Mouse (Mus musculus): ENCODE results near the gene Dusp6.

Gene Dusp6

DNA sequence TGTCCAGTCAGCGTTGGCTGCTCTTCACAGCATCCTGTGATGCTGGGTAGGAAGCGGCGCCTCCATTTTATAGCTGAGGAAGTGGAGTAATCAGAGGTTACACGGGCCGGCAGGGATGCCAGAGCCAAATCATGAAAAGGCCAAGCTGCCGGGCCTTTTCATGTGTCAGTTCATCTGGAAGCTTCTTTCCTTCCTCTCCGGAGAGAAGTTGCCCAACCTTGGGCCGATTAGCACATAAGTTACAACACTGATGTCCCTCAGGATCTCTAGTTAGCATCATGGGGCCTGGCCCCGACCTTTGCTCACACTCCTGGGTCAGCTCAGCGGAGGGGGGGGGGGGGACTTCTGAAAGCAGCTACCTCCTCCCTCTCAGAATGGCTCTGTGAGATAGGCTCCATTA, 7.4 kb downstream of the Dusp6 start:
- DNase-seq (ENCODE audit: extremely low read depth, low read depth) = no peak

DNA sequence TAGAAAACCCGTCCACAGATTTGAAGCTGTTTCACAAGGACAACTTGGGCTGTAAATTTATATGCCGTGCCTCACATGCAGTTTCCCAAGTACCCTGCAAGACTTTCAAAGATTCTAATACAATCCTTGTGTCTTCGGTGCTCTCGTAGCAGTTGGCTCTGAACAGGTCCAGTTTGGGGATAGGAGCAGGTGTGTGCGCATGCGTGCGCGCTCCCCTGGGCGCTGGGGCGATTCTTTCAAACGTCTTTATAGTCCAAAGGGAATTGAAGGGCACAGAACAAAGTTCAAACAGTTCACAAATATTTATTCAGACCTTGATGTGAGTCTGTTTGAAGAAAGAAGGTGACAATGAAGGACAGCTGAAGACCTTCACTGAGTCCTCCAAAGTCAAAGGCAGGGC, 8.0 kb downstream of the Dusp6 start:
- DNase-seq (ENCODE audit: extremely low read depth, low read depth) = no peak

DNA sequence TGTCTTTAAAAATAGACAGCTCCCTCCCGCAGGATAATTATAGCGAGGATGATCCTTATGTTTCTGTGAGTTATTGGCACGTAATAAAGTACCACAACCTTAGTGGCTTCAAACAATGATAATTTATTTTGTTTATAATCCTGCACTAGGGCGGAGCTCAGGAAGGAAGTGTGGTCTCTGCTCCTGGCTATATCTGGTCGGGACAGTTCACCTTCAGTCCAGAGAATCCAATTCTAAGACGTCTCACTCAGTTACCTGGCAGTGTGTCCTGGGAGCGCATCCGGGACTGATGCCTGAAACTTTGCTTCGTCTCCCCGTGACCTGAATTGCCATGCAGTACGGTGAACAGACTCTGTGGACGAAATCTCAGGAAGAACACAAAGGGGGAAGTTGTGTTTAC, 10.0 kb downstream of the Dusp6 start:
- no peak for DNase-seq (ENCODE audit: extremely low read depth, low read depth)

DNA sequence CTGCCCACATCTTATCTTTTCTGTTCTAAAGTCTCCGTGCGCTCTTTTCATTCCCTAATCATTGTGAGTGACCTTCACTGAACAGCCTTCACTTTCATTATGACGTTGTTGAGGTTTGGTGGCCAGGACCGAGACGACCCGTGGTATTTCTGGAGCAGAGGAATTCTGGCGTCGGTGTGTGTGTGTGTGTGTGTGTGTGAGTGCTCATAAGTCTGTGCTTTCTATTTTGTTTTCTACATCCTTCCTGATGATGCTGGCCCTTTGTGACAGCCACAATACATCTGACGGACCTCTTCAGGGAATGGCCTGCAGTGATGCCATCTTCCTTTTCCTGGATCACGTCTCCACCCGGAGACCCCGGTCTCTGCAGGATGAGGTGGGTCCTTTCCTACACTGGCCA, 11.6 kb downstream of the Dusp6 start:
- DNase-seq (ENCODE audit: extremely low read depth, low read depth) = no peak

DNA sequence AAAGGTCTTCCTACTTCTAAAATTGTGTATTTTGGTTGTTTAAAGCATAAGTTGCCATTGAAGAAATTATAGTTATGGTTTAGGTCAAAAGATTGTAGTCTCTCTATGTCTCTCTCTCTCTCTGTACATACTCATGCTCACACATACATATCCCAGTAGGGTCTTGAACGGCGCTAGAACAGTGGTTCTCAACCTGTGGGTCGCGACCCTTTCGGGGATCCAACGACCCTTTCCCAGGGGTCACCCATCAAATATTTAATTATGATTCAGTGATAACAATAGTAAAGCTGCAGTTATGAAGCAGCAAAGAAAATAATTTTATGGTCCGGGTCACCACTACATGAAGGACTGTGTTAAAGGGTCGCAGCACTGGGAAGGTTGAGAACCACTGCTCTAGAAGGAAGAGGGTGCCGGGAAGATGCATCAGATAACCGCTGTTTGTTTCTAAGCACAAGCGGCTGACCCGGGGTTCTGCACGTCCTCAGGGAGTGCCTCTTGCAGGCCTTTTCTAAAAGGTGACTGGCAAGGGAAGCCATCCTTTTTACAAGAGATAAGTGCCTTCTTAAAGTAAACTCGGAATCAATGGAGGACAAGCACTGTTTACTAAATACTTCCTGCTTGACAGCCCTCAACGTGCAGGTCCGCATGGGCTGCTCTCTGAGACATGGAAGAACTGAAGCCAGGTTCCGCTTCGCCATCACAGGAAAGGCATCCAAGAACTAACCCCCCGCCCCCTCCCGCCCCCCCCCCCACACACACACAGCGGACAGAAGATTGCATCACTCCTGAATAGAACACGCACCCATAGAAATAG, 16.2 kb downstream of the Dusp6 start:
- DNase-seq (ENCODE audit: extremely low read depth, low read depth) = no peak

DNA sequence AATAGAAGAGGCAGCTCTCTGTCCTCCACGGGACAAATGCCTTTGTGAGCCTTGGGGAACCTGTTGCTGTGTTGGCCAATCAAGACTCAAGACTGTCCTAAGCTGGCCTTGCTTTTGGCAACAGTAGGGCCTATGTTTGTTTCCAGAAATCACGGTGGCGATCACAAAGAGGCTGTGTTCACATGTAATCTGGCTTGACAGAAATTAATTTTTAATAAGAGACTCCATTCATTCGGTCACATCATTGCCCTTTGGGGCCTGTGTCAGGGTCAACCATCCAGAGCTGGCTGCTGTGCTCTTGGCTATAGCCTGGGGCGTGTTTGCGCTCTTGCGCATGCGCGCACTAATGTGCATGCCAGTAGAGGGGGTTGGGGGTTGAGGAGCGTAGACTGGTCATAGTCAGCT, 21.0 kb downstream of the Dusp6 start:
- DNase-seq (ENCODE audit: extremely low read depth, low read depth) = no peak

DNA sequence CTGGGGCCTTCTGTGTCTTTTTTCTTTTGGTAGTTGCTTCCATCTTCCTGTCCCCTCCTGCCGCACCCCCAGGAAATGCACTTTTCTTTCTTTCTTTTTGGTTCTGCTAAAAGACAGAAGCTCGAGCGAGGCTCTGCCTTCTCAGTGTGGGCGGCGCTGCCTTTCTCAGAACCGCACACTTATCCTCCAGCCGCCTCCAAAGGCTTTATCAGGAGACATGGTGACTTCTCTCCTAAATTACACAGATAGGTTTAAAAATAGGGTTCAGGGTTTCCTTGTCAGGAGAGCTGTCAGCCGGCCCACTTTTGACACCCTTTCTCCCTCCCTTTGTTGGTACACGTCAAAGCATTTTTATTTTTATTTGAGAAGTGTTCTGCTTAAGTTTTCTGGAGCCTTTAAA, 21.9 kb downstream of the Dusp6 start:
- peak; percentile 47 for DNase-seq (ENCODE audit: extremely low read depth, low read depth)

DNA sequence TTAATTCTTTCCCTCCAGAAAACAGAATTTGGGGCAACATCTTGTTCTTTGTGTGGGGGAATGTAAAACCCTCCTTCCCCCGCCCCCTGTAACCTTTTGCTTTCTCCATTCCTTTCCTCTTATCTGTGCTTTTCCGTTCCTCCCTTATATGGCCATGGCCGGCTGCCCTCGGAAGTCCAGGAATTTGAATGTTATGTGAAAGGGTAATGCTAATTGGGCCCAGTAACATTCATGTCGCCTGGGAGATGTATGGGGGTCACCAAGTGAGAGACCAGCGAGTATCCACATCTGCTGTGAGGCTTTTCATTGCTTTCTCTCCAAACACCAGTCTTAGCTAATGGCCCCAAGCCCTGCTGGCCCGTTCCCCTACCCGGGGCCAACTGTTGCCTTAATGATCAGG, 22.7 kb downstream of the Dusp6 start:
- no peak for DNase-seq (ENCODE audit: extremely low read depth, low read depth)

DNA sequence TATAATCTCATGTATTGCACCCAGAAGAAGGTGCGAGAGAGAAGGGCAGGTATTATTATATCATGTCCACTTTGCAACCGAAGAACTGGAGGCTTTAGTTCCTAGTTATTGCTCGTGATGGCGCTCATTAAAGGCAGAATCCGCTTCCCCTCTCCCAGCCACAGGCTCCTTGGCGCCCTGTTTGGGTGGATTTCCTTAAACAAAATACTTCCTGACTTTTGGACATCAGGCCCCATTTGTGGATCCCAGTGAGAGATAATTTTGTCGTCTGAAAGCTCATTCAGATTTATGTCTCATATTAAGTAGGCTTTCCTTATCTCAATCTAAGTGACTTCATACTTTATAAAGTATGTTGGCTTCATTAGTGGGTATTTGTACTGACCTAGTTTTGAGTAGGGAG, 23.2 kb downstream of the Dusp6 start:
- no peak for DNase-seq (ENCODE audit: extremely low read depth, low read depth)

DNA sequence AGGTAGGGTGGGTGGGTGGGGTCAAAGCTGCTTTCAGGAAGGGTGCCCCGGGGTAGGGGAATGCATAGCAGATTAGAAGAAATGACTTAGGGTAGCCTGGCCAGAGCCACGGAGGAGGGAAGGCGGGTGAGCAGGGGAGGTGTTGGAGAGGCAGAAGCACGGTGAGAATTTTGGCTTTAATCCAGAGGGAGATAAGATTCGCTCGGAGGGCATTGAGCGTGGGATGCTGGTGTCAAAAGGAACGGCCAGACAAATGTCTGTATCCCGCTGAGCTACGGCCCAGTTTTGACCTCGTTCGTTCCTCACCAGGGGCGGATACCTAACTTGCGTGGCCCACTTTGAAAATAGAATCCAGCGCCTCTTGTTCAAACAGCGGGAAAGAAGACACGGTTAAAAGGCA, 23.8 kb downstream of the Dusp6 start:
- DNase-seq (ENCODE audit: extremely low read depth, low read depth) = no peak

DNA sequence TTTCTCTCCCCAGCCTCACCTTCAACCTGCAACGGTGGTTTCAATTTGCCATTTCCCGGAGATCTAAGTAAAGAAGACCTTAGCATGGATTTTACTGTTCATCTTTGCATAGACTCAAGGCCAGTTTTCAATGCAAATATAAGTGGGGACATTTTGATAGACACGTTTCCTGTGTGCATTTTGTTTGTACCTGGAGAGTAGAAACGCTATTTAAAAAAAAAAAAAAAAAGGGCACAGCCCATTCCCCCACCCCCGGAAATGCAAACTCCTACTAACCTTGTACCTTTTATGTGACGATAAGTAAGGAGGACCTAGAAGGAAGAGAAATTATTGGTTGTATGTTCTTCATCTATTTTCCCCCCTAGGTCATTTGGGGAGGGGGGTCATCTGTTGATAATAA, 24.2 kb downstream of the Dusp6 start:
- DNase-seq (ENCODE audit: extremely low read depth, low read depth) = no peak

DNA sequence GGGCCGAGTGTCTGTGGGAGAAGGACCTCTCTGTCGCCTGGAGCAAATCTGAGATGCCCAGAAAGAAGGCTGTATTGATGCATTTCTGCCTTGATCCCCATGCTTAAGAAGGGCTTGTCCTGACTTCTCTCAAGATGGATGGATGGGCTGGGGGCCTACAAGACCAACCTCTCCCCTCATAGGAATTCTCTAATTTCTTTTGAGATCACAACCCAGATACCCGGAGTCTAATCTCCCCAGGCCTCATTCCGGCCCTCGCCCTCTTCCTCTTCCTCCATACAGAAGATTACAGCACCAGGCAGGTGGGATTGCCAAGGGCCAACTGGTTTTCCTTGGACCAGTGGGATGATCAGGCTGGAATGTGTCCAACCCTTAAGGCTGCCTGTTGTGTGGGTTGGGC, 26.1 kb downstream of the Dusp6 start:
- no peak for DNase-seq (ENCODE audit: extremely low read depth, low read depth)

DNA sequence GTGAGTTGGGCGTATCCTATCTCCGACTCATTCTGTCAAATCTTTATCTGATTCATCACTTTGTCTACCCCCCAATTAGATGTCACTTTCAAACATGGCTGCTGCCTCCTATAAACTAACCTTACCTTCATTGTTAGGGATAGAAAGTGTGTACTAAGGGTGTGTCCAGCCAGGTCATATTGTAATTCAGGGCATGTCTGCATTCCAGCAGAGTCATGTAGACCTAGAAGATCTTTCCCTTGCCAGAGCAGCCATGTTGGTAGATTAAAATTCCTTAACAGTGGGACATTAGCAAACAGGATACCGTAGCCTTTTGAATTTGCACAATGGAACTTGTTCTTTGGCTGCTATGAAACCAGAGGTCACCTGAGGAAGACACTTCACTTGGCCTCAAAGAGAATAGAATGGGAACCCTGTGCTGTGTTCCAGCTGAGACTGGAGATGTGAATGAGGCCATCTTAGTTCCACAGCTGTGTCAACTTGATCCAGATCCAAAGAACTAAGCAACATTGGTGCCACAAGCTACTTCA, 30.1 kb downstream of the Dusp6 start:
- no peak for DNase-seq (ENCODE audit: extremely low read depth, low read depth)

DNA sequence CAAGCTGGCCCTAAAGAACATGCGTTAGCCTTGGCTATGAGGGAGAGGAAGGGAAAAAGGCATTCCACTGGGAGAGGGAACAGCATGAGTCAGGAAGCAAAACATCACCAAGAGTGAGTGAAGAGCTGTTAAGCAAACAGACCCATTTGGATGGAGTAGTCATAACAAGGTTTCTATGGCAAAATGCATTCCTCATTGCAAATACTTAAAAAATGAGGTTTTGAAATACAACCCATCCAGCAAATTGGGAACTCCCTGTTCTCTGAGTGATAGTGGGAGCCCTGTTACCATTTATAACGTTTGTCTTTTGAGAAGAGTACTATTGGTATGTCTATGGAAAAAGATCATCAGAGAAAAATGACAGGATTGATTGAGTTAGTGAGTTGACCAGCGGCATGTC, 34.7 kb downstream of the Dusp6 start:
- DNase-seq (ENCODE audit: extremely low read depth, low read depth) = no peak

DNA sequence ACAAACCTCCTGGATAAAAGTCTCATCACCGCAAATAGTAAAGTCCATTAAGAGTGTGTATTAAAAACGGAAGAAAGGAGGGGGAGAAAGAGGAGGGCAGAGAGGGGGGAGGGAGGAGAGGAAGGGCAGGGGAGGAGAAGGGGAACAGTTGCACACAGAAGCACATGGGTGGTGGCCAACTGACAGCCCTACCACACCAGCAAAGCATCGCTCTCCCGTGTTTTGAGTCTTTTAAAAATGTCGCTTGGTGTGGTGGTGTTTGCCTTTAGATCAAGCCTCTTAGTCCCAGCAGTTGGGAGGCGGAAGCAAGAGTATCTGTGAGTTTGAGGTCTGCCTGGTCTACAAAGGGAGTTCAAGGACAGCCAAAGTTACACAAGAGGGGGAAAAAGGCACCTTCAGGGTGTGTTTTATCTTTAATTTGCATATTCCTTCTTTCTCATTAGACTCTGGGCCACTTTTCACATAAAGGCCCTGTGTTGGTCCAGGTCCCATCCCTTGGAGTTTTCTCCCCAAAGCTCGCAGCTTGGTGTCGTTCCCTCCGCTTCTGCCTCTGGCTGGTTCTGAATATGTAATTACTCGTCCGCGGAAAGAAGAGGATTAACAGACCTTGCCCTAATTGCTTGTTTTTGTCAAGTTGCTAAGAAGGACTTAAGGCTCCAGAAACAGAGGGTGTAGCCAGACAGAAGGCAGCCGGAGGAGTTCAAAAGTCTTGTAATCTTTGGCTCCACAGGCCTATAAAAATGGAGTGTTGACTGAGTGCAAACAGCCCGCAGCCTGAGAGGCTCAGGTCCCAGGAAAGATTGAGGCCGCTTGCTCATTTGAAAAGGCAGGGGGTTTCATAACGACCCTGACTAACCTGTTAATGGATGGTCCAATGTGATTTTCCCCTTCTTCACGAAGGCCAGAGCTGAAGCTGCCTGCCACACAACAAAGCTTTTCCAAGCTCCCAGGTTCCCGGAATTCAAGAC, 35.6 kb downstream of the Dusp6 start:
- DNase-seq (ENCODE audit: extremely low read depth, low read depth) = no peak

DNA sequence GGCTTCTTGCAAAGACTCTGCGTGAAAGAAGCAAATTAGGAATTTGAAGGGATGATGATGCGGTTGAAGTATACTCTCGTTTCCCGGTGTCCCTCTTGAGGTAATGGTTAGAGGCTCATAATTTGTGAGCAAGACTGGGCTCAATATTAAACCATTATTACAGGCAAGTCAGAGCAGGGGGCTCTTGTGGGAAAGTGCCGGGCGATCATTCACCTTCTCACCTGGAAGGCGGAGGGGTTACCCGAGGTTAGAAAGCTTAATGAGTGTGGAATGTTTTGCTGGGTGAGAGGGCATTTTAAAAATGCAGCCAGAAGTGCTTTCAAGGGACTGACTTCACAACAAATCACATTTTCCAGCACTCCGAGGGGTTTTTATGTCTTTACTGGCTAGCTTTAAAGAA, 36.3 kb downstream of the Dusp6 start:
- no peak for DNase-seq (ENCODE audit: extremely low read depth, low read depth)

DNA sequence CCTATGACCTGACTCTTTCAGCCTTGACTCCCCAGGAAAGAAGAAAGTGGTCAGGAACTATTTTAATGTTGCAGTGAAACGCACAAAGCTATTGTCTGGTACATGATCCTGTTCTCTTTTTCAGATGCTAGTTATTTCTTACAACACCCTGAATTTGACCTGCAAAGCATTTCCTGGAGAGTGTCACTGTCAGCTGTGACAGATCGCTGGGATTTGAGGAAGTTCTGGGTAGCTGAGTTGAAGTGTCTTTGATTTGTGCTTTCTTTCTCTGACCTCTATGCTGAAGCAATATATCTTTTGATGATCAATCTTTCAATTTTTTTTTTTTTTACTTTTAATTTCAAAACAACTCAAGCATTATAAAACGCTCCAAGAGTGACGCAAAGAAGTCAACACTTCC, 39.0 kb downstream of the Dusp6 start:
- DNase-seq (ENCODE audit: extremely low read depth, low read depth) = no peak

DNA sequence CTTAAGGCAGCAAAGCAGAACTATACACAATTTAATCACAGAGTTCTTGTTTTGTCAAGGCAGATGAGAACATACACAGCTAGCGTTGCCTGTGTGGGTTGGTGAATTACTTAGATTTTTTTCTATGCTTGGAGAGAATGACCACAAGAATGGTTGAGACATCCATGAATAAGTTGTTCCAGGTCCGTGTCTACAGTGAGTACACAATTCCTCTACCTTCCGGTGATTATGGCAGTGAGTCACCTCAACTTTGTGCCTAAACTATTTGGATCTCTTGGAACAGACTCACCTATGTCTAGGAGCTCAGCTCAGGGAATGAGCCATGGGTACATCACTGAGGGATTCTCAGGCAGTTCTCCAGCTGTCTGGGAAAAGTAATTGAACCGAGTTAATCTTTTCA, 45.8 kb downstream of the Dusp6 start:
- DNase-seq (ENCODE audit: extremely low read depth, low read depth) = no peak

DNA sequence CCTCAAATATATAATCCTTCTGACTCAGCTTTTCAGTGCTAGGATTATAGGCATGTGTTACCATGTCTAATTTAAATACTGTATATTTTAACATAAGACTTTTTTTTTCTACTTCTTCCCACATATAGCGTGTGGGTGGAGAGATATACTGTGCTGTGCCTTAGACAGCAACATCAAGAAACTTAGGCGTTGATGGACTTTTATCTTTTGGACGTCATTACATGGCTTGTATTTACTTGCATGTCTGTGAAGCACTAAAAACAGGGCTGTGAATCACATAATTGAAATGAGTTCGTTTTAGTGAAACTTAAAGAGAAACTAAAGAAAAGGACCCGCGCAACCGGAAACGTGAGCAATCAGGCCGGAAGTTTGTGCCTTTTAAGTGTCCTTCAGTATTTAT, 46.6 kb downstream of the Dusp6 start:
- DNase-seq (ENCODE audit: extremely low read depth, low read depth) = no peak

DNA sequence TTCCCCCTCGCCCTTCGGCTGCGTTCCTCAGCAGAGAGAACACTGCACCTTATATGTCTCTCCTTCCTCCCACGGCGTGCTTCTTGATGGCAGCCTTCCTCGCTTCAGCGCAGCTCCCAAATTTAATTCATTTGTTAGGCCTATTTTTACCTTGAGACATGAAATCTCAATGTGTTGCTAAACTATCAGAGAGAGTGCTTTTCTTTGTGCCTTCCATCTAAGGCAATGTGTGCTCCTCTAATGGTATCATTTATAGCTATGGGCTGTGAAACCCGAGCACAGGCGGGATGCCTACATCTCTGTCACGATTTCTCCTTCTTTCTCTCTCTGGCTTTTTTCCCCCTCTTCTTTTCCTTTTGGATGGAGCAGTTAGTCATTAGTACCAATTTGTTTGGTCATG, 47.2 kb downstream of the Dusp6 start:
- no peak for DNase-seq (ENCODE audit: extremely low read depth, low read depth)

DNA sequence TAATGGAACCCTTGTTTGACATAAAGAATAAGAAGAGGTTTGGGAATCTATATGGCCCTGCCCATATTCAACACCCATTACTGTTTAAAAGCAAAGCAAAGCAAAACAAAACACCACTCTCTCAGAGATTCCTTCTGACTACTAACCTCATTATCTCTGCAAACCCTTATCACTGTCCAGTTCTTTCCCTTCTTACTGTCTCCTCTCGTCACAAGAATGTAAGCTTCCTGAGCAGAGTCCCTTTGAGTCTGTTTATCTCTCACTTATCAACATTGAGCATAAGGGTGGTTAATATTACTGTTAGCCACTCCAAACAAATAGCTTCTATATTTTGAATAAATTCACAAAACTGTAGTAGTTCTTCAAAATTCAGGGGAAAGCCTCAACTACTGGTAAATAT, 48.9 kb downstream of the Dusp6 start:
- peak; percentile 7 for DNase-seq (ENCODE audit: extremely low read depth, low read depth)

DNA sequence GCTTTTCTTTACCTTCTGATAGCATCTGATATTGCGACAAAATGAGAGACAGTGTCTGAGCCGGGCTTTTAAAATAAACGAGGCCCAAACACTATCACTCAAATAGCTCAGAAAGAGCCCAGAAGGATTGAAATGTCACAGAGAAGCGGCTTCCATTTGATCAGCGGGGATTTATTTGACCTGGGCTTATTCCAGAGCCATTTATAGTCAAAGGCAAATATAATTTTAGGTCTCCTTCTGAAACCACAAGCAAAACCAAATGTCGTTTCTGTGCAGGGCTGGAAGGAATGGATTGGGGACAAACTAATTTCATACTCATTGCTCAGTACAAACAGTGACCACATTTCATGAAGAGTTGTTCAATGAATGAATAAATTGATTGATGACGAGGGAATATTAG, 51.3 kb downstream of the Dusp6 start:
- no peak for DNase-seq (ENCODE audit: extremely low read depth, low read depth)

Data from MEL-GATA-1-ER (cell line).